Comparison of ENCODE assay signal across 8 mouse cellular contexts in genomic region chr10:121641272-121642053, GRCm38 (mm10). TPM values are rescaled to one million over a fixed set of nuclear protein-coding genes. Genes with fewer than 3 reads are reported as not detected.
DNase-seq lines count a peak whose midpoint lies in the region; ATAC-seq and TF ChIP-seq lines count a peak whose summit lies in the region.

D930020B18Rik (plus strand) TSS chr10:121641588.

- H3K4me2 ChIP-seq in heart, embryonic 14.5 days (ENCODE audit: low read length): peak within 1 kb of the TSS; percentile 100
- H3K4me2 ChIP-seq in limb, embryonic 11.5 days (ENCODE audit: low read depth, severe bottlenecking): peak within 1 kb of the TSS; percentile 98
- peak within 1 kb of the TSS; percentile 96 for H3K4me2 ChIP-seq in midbrain, embryonic 11.5 days

- WGBS in spleen, adult 2 months: under 1% methylated on average over 69 of the region's 69 CpGs
- WGBS in cerebellum, adult 2 months: 1% methylated on average over 69 of the region's 69 CpGs
- WGBS in heart, embryonic 14.5 days: under 1% methylated on average over 68 of the region's 69 CpGs
- WGBS in limb, embryonic 11.5 days: under 1% methylated on average over 69 of the region's 69 CpGs
- WGBS in midbrain, embryonic 11.5 days: under 1% methylated on average over 69 of the region's 69 CpGs

- peak within 1 kb of the TSS; percentile 68 for H3K9ac ChIP-seq in heart, embryonic 14.5 days (ENCODE audit: low read length)
- H3K9ac ChIP-seq in limb, embryonic 11.5 days (ENCODE audit: low read length): peak within 1 kb of the TSS; percentile 55
- peak within 1 kb of the TSS; percentile 54 for H3K9ac ChIP-seq in midbrain, embryonic 11.5 days (ENCODE audit: low read length)

- peaks cover 12% of the 10 kb centered on the region for H3K4me1 ChIP-seq in spleen, adult 2 months (ENCODE audit: control insufficient read depth, insufficient read depth, insufficient read length)
- no peaks in the 10 kb centered on the region for H3K4me1 ChIP-seq in cerebellum, adult 2 months (ENCODE audit: control insufficient read depth, insufficient read depth, low read length)
- peaks cover 6 to 18% of the 10 kb centered on the region in 2 experiments; a peak in 3 of 4 replicates for H3K4me1 ChIP-seq in heart, embryonic 14.5 days (ENCODE audit: control insufficient read depth in 2 of 2, insufficient read depth in 2 of 2, low read length in 2 of 2)
- peaks cover 13% of the 10 kb centered on the region for H3K4me1 ChIP-seq in limb, embryonic 11.5 days (ENCODE audit: control insufficient read depth, insufficient read depth, low read length)
- peaks cover 15% of the 10 kb centered on the region for H3K4me1 ChIP-seq in midbrain, embryonic 11.5 days (ENCODE audit: control insufficient read depth, insufficient read depth, low read length)

- H3K36me3 ChIP-seq in spleen, adult 2 months (ENCODE audit: control insufficient read depth, insufficient read depth, low read length): no peaks in the 10 kb centered on the region
- H3K36me3 ChIP-seq in heart, embryonic 14.5 days (ENCODE audit: control insufficient read depth, insufficient read depth, low read length): no peaks in the 10 kb centered on the region
- no peaks in the 10 kb centered on the region for H3K36me3 ChIP-seq in limb, embryonic 11.5 days (ENCODE audit: control insufficient read depth, insufficient read depth, low read length)
- H3K36me3 ChIP-seq in midbrain, embryonic 11.5 days (ENCODE audit: control insufficient read depth, insufficient read depth, low read length): no peaks in the 10 kb centered on the region

- no peak for DNase-seq in spleen, adult 2 months (ENCODE audit: low read depth in 1 of 2, low spot score in 2 of 2)
- no peak for DNase-seq in spleen, adult 12 weeks (ENCODE audit: low spot score)
- peak; percentile 28 to 46 for DNase-seq in cerebellum, adult 2 months
- peak; percentile 70 for DNase-seq in limb, embryonic 11.5 days (ENCODE audit: low spot score)
- peak; percentile 95 for DNase-seq in midbrain, embryonic 11.5 days (ENCODE audit: low spot score, missing footprints)
- DNase-seq in thymus, postnatal 4 days: peak; percentile 60
- DNase-seq in left cerebral cortex, adult 11 months (ENCODE audit: low spot score): no peak

- H3K27me3 ChIP-seq in spleen, adult 2 months (ENCODE audit: control insufficient read depth, insufficient read depth, low read length): peaks cover 13% of the 10 kb centered on the region
- no peaks in the 10 kb centered on the region; the same call in 1 of the 2 replicates for H3K27me3 ChIP-seq in cerebellum, adult 2 months (ENCODE audit: control insufficient read depth, insufficient read depth, low read length)
- H3K27me3 ChIP-seq in heart, embryonic 14.5 days (ENCODE audit: control insufficient read depth, insufficient read depth, low read length): peaks cover 30% of the 10 kb centered on the region
- peaks cover 16% of the 10 kb centered on the region for H3K27me3 ChIP-seq in limb, embryonic 11.5 days (ENCODE audit: control insufficient read depth, insufficient read depth, low read length)
- H3K27me3 ChIP-seq in midbrain, embryonic 11.5 days (ENCODE audit: control insufficient read depth, insufficient read depth, low read length): peaks cover 32% of the 10 kb centered on the region

- no peak within 1 kb of the TSS for H3K27ac ChIP-seq in spleen, adult 2 months (ENCODE audit: insufficient read depth, low read length)
- H3K27ac ChIP-seq in cerebellum, adult 2 months (ENCODE audit: insufficient read depth, low read length): no peak within 1 kb of the TSS
- H3K27ac ChIP-seq in heart, embryonic 14.5 days (replicated peaks in 1 of 2; ENCODE audit: control insufficient read depth in 1 of 2, insufficient read depth in 1 of 2, low read depth in 2 of 2, low read length in 2 of 2): no peak within 1 kb of the TSS
- H3K27ac ChIP-seq in limb, embryonic 11.5 days (replicated peaks; ENCODE audit: low read depth, low read length): no peak within 1 kb of the TSS
- H3K27ac ChIP-seq in midbrain, embryonic 11.5 days (ENCODE audit: low read depth, low read length): no peak within 1 kb of the TSS

- no peak for ATAC-seq in heart, embryonic 14.5 days (ENCODE audit: insufficient number of reproducible peaks, insufficient read depth, low FRiP score, low read depth)
- ATAC-seq in limb, embryonic 11.5 days (ENCODE audit: insufficient number of reproducible peaks, low FRiP score, low TSS enrichment, low read depth): peak; percentile 27; the same call in 1 of the 2 replicates
- peak; percentile 66 for ATAC-seq in midbrain, embryonic 11.5 days (ENCODE audit: low FRiP score)

- no peaks in the 10 kb centered on the region for H3K9me3 ChIP-seq in heart, embryonic 14.5 days (ENCODE audit: control insufficient read depth, low read length)
- H3K9me3 ChIP-seq in limb, embryonic 11.5 days (ENCODE audit: control insufficient read depth, low read length): no peaks in the 10 kb centered on the region
- H3K9me3 ChIP-seq in midbrain, embryonic 11.5 days (ENCODE audit: control insufficient read depth, low read length): no peaks in the 10 kb centered on the region

- no peak for TF ChIP-seq POLR2A in spleen, adult 2 months (IDR thresholded peaks at IDR 0.05; ENCODE audit: low read depth, low read length)
- no peak for TF ChIP-seq POLR2A in cerebellum, adult 2 months (IDR thresholded peaks at IDR 0.05; ENCODE audit: borderline replicate concordance, insufficient read depth, low read length)

- no peak for TF ChIP-seq CTCF in spleen, adult 2 months (IDR thresholded peaks at IDR 0.05; ENCODE audit: extremely low read depth, insufficient read depth, insufficient read length, insufficient replicate concordance)
- no peak for TF ChIP-seq CTCF in cerebellum, adult 2 months (IDR thresholded peaks at IDR 0.05; ENCODE audit: borderline replicate concordance, insufficient read depth, low read depth, low read length)

- H3K4me3 ChIP-seq in spleen, adult 2 months (ENCODE audit: extremely low read depth, insufficient read depth, insufficient read length): peak within 1 kb of the TSS; percentile 50
- H3K4me3 ChIP-seq in cerebellum, adult 2 months (replicated peaks; ENCODE audit: insufficient read depth, low read depth, low read length): peak within 1 kb of the TSS; percentile 65
- H3K4me3 ChIP-seq in heart, embryonic 14.5 days (ENCODE audit: control insufficient read depth in 1 of 2, insufficient read depth in 1 of 2, low read depth in 1 of 2, low read length in 2 of 2): peak within 1 kb of the TSS; percentile 44 to 55
- peak within 1 kb of the TSS; percentile 56 for H3K4me3 ChIP-seq in limb, embryonic 11.5 days (ENCODE audit: low read depth, low read length)
- peak within 1 kb of the TSS; percentile 55 for H3K4me3 ChIP-seq in midbrain, embryonic 11.5 days (ENCODE audit: low read depth, low read length)

RNA-seq across cellular contexts. Expression of gene D930020B18Rik, which starts in this region (rescaled TPM):
- polyA plus RNA-seq in spleen, adult 2 months (2012; rRNA removed): 0.02 TPM in 1 of 2 replicates, not detected in the other
- 0.67 and 0.87 TPM in 2 replicates for polyA plus RNA-seq in cerebellum, adult 2 months (2012; rRNA removed)
- polyA plus RNA-seq in heart, embryonic 14.5 days (2014; fragmentation: Nextera tagmentation; extraction: Ambion mirVana): not detected in 2 replicates
- 1.2 and 1.8 TPM in 2 replicates for polyA plus RNA-seq in limb, embryonic 11.5 days (2014; fragmentation: Nextera tagmentation; extraction: Ambion mirVana)
- not detected in 2 replicates for polyA plus RNA-seq in midbrain, embryonic 11.5 days (2014; fragmentation: Nextera tagmentation; extraction: Ambion mirVana)

Comparison
In these comparisons a context has a peak if more than half of its experiments do, and no peak if none do; other contexts are left out.
1. Peak in DNase-seq and H3K4me3 ChIP-seq in cerebellum, adult 2 months; RNA of the gene not detected or under 1 TPM.
2. Peak in DNase-seq, ATAC-seq, H3K4me3 ChIP-seq, H3K9ac ChIP-seq and H3K4me2 ChIP-seq in midbrain, embryonic 11.5 days; RNA of the gene not detected or under 1 TPM.
3. DNase-seq: peak in limb, embryonic 11.5 days (single experiment) and thymus, postnatal 4 days (single experiment); none in spleen, adult 2 months (0 of 2), spleen, adult 12 weeks (single experiment) and left cerebral cortex, adult 11 months (single experiment).
4. Peak in every context shown above with its lines, with median percentiles within 50 percentile points of each other: H3K4me3 ChIP-seq, H3K4me2 ChIP-seq and H3K9ac ChIP-seq.